Mouse (Mus musculus): ENCODE measurements around the gene Stat3. TPM values are rescaled to one million over a fixed set of nuclear protein-coding genes. Genes with fewer than 3 reads are reported as not detected.

Stat3 gene
- total RNA-seq, 2 experiments from 2014 or later: 93.5 to 93.9 TPM

DNA sequence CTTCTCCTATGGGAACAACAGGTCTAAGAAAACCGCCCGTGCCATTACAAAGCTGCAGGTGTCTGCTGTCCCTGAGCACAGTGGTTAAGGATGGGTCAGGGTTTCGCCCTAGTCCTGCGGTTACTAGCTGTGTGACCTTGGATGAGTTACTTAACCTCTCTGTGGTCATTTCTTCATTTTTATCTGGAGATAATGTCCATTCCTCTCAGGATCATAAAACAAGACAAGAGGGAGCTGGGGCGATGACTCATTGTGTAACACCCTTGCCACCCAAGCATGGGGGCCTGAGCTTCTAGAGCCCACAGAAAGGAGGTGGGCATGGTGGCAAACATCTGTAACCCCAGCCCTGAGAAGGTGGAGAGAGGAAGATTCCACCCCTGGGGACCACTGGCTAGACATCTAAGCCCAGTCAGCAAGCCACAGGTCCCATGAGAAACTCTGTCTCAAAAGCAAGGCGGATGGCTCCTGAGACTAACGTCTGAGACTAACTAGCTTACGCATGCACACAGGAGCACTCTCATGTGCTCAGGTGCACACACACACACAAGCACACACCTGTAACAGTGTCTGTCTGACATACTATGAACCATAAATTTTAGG is 96.2 kb downstream of the Stat3 start:
- no peak for DNase-seq
- intact Hi-C loops (cut with DNase I): no loop called here

DNA sequence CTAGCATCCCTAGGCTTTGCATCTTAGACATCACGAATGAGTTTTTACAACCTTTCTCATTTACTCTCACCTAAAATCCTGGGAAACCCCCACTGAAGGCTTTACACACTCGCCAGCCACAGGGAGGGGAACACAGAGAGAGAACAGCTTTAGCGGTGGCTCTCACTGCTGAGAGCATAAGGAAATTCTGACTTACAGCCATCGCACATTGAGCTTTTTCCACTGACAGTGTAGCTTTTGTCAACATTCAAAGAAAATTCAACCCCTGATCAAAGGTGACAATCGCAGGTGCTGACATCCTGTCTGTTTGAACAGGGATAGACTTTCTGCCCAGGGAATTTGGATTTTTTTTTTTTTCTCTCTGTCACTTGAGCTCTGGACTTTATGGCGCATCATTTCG is 97.3 kb downstream of the Stat3 start:
- no peak for DNase-seq
- intact Hi-C loops (cut with DNase I): no loop called here

DNA sequence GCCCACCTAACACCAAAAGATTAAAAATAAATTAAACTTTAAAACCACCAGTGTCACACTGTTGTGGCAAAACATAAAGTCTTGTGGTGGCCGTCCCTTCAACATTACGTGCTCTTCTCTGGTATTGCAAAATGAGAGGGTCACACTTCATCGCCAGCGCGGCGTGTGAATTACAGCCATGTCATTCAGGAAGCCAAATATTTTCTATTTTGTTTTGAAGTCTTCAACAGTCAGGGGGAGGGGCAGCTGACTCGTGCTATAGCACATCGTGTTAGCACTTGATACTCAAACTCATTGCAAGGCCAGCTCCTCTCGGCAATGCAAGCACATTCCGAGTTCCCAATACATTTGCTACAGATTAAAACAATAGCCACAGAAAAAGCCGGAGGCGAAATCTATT is 98.5 kb downstream of the Stat3 start:
- DNase-seq: no peak
- intact Hi-C loops (cut with DNase I): no loop called here

DNA sequence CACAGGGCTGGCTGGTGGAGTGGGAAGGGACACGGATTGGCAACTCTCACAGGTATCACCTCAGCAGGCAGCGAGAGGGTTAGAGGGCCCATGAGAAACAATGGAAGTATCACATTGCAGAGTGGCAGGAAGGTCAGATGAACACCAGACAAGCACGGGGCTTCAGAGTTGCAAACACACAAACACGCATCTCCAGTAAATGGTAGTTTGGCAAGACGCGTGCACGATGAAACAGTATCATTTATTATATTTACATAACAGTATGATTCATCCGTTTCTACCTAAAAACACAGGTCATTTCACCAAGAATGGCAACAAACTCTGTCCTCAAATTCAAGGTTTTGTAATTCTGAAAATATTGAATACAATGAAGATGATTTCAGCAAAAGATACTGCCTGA is 99.8 kb downstream of the Stat3 start:
- DNase-seq: no peak
- intact Hi-C loops (cut with DNase I): no loop called here

DNA sequence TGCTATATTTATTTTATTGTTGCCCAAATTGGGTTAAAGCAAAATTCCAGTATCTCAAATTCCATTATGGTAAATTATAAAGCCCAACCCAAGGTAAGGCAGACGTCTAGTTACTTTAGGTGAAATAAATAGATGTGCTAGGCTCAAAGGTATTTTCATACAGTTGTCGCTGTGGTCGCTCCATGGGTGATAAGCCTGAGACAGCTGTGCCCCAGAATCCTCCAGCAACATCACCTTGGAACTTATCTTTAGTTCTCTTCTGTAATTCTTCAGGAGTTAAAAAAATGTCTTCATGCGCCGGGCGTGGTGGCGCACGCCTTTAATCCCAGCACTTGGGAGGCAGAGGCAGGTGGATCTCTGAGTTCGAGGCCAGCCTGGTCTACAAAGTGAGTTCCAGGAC is 100.4 kb downstream of the Stat3 start:
- no peak for DNase-seq
- intact Hi-C loops (cut with DNase I): no loop called here

DNA sequence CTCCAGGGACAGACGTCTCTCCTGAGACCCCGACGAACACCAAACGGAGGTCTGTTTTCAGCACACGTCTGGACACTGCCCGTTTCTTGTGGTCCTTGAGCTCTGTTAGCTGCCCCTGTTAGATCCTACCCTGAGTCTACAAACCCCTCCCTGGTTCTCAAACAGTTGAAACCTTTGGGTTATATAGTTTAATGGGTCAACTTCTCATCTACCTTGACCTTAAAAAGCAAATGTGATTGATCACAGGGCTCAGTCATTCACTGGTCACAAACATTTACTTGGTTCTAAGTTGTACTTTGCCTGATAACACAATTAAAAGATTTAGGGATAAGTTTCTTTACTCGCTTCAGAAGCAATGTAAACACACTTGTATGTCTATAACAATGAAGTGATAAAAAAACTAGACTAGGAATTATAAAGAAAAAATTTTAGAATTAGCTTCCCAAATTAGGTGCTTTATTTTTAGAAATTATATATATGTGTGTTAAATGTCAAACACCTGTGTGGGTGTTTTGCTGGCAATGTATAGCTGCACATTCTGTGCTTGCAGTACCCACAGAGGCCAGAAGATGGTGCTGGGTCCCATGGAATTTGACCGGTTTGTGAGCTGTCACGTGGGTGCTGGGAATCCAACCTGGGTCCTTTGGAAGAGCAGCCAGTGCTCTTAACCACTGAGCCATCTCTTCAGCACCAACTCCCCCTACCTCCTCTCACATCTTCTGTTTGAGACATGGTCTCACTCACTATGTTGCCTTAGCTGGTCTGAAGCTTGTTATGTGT is 102.2 kb downstream of the Stat3 start:
- intact Hi-C loops (cut with DNase I): no loop called here
- DNase-seq: no peak

Other genes starting within 250 kb of the Stat3 start
- gene Zfp385c, start 247.1 kb downstream of the Stat3 start, total RNA-seq (2021): under 1 TPM in 1 of 2 experiments, not detected in 1; 0.28 TPM
- gene Dhx58, start 235.3 kb downstream of the Stat3 start, total RNA-seq (2021): 1 to 10 TPM in 1 of 2 experiments, under 1 TPM in 1; 0.75 to 2.8 TPM
- 10 to 100 TPM; 12.4 to 13.0 TPM for gene Kat2a, start 227.1 kb downstream of the Stat3 start, total RNA-seq (2021)
- under 1 TPM in 1 of 2 experiments, not detected in 1; 0.43 TPM for gene Hspb9, start 225.7 kb downstream of the Stat3 start, total RNA-seq (2021)
- 10 to 100 TPM; 54.3 to 62.1 TPM for gene Rab5c, start 201.3 kb downstream of the Stat3 start, total RNA-seq (2021)
- not detected for gene Kcnh4, start 179.6 kb downstream of the Stat3 start, total RNA-seq (2021)
- not detected for gene Hcrt, start 176.6 kb downstream of the Stat3 start, total RNA-seq (2021)
- 1 to 10 TPM; 8.5 to 9.5 TPM for gene Ghdc, start 168.6 kb downstream of the Stat3 start, total RNA-seq (2021)
- gene Stat5b, start 88.8 kb downstream of the Stat3 start, total RNA-seq (2021): 10 to 100 TPM; 62.7 to 62.8 TPM
- gene Stat5a, start 80.2 kb downstream of the Stat3 start, total RNA-seq (2021): 10 to 100 TPM; 19.8 to 24.1 TPM
- gene Cavin1, start 31.3 kb upstream of the Stat3 start, total RNA-seq (2021): 100 to 1,000 TPM; 239 to 258 TPM
- gene Atp6v0a1, start 69.9 kb upstream of the Stat3 start, total RNA-seq (2021): 10 to 100 TPM; 76.8 to 88.5 TPM
- gene Naglu, start 130.5 kb upstream of the Stat3 start, total RNA-seq (2021): 10 to 100 TPM in 1 of 2 experiments, 1 to 10 TPM in 1; 9.1 to 10.1 TPM
- gene Hsd17b1, start 138.9 kb upstream of the Stat3 start, total RNA-seq (2021): under 1 TPM; 0.46 to 0.58 TPM
- gene Coasy, start 143.0 kb upstream of the Stat3 start, total RNA-seq (2021): 10 to 100 TPM; 17.2 to 18.8 TPM
- gene Mlx, start 147.7 kb upstream of the Stat3 start, total RNA-seq (2021): 10 to 100 TPM; 18.8 to 23.1 TPM
- 1 to 10 TPM; 1.9 to 4.1 TPM for gene Psmc3ip, start 155.9 kb upstream of the Stat3 start, total RNA-seq (2021)
- 10 to 100 TPM; 34.2 to 36.3 TPM for gene Retreg3, start 180.4 kb upstream of the Stat3 start, total RNA-seq (2021)
- 10 to 100 TPM; 23.2 to 24.1 TPM for gene Tubg1, start 180.4 kb upstream of the Stat3 start, total RNA-seq (2021)
- gene Tubg2, start 216.4 kb upstream of the Stat3 start, total RNA-seq (2021): 1 to 10 TPM; 3.7 to 3.9 TPM
- 1 to 10 TPM; 1.5 to 1.7 TPM for gene Cntnap1, start 231.0 kb upstream of the Stat3 start, total RNA-seq (2021)
- 10 to 100 TPM; 25.0 to 27.7 TPM for gene Plekhh3, start 231.8 kb upstream of the Stat3 start, total RNA-seq (2021)
- gene Ccr10, start 235.9 kb upstream of the Stat3 start, total RNA-seq (2021): under 1 TPM in 1 of 2 experiments, not detected in 1; 0.24 TPM